Mouse (Mus musculus): ENCODE results near the gene Fam217a.

- no peak for TF ChIP-seq CTCF (IDR thresholded peaks at IDR 0.05; ENCODE audit: borderline replicate concordance, insufficient read depth, low read depth, low read length)
- no peak for TF ChIP-seq POLR2A (IDR thresholded peaks at IDR 0.05; ENCODE audit: borderline replicate concordance, insufficient read depth, low read length)
Observed at GRCm38 (mm10) chr13:34956901-34957300, 32.8 kb upstream of the Fam217a start.

All from cerebellum, adult 2 months (tissue).